Mouse (Mus musculus) megakaryocyte, embryonic 14.5 days (primary cell): ENCODE data around the gene Sntb2.
"Not testable (repeated sequence)": the region's sequence is repeated elsewhere in the genome, so short reads cannot be mapped to it uniquely, and the experiment has no call there.

Source experiments
- FLI1 ChIP-seq: IDR thresholded peaks from 2 replicates; pipeline ENCODE4 v1.6.1; 2012; ENCODE audit warnings: low read length, inconsistent platforms, mixed read lengths
- GATA1 ChIP-seq: IDR thresholded peaks from 3 replicates; pipeline ENCODE4 v1.6.1; 2012; ENCODE audit warnings: mixed read lengths, low read length, inconsistent platforms, borderline replicate concordance

GRCm38 (mm10) chr8:106973526-106973925 is 38.0 kb downstream of the Sntb2 start:
- TF ChIP-seq GATA1, FLI1: not testable (repeated sequence)
